Mouse (Mus musculus) stomach, postnatal 0 days (tissue): ENCODE measurements around the gene Mrtfa.

Experiments
- CTCF ChIP-seq: IDR thresholded peaks from 2 replicates; pipeline ENCODE4 v1.5.1; 2016; ENCODE audit warnings: antibody characterized with exemption, low read depth, mild to moderate bottlenecking, moderate library complexity
- EP300 ChIP-seq: optimal IDR thresholded peaks from 2 replicates; pipeline ENCODE3; 2016; ENCODE audit warnings: antibody characterized with exemption

GRCm38 (mm10) chr15:81158517-81159120 is 31.9 kb downstream of the Mrtfa start:
- TF ChIP-seq CTCF (peak; percentile 54), EP300 (no peak)
